Mouse (Mus musculus): Measurements from ENCODE around the gene Prdm16.

- no peak for TF ChIP-seq POLR2A (IDR thresholded peaks at IDR 0.05; ENCODE audit: borderline replicate concordance, insufficient read depth, low read length)
- no peak for TF ChIP-seq CTCF (IDR thresholded peaks at IDR 0.05; ENCODE audit: borderline replicate concordance, insufficient read depth, low read depth, low read length)
These were observed 164.1 kb downstream of the Prdm16 start for GRCm38 (mm10) chr4:154472569-154472968.

Measured in cerebellum, adult 2 months (tissue).